ENCODE assay signal across 9 mouse cellular contexts in the genomic region with DNA sequence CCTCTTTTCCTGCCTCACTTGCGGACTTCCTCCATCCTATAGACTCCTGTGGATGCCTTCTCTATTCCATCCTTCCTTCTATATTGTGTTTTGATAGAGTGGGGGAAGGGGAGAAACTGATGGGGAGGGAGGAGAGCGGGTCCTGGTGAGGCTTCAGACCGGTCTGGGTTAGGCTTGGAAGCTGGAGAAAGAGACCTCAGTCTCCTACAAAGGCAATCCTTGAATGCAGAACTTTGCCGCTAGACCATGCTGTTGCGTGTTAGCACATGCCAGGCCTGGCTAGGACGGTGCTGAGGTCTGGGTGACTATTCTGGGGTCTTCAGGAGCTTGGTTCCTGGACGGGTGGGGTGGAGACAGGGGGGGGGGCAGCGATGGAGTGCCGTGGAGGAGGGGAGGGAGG. TPM values are rescaled to one million over a fixed set of nuclear protein-coding genes. Genes with fewer than 3 reads are reported as not detected.
DNase-seq lines count a peak whose midpoint lies in the region; ATAC-seq and TF ChIP-seq lines count a peak whose summit lies in the region.
"Had no signal": no experiment of that assay in that cellular context is flagged by ENCODE, and none has a peak within 500 bp of the region (broad histone marks: within the 10 kb centered on the region; RNA-seq: fewer than 3 reads in every experiment).

No protein-coding gene starts in this region.

- H3K4me3 ChIP-seq in left cerebral cortex, adult 2 months = peak overlapping the region; percentile 85
- H3K4me3 ChIP-seq in forebrain, embryonic 10.5 days = peak overlapping the region; percentile 60
- H3K4me3 ChIP-seq in intestine, embryonic 15.5 days (replicated peaks) = peak overlapping the region; percentile 53
- peak overlapping the region; percentile 90 for H3K4me3 ChIP-seq in olfactory bulb, adult 2 months (ENCODE audit: insufficient read depth, low read depth, low read length)
- H3K4me3 ChIP-seq in lung, postnatal 0 days (ENCODE audit: low read depth, low read length) = no peak overlapping the region
- H3K4me3 ChIP-seq: liver, embryonic 13.5 days had no signal

- no peak for TF ChIP-seq EP300 in lung, postnatal 0 days (IDR thresholded peaks at IDR 0.05)

- TF ChIP-seq POLR2A in olfactory bulb, adult 2 months (IDR thresholded peaks at IDR 0.05; ENCODE audit: insufficient read depth, low read depth, low read length) = no peak

- intact Hi-C loops in left cerebral cortex, adult 2 months (cut with DNase I) = loop anchor here (2.0 to 5.0 kb wide), 7 partner anchors 99 to 468 kb away; no protein-coding TSS in a partner anchor

- peaks cover 40% of the 10 kb centered on the region for H3K4me1 ChIP-seq in forebrain, embryonic 10.5 days
- H3K4me1 ChIP-seq in intestine, embryonic 15.5 days (replicated peaks) = peaks cover 8% of the 10 kb centered on the region
- peaks cover 19% of the 10 kb centered on the region for H3K4me1 ChIP-seq in olfactory bulb, adult 2 months (ENCODE audit: control insufficient read depth, insufficient read depth, low read length)
- no peaks in the 10 kb centered on the region for H3K4me1 ChIP-seq in lung, postnatal 0 days (ENCODE audit: insufficient read depth, low read depth, low read length)
- H3K4me1 ChIP-seq: liver, embryonic 13.5 days had no signal

- no peak overlapping the region for H3K9ac ChIP-seq in intestine, embryonic 15.5 days
- H3K9ac ChIP-seq in lung, postnatal 0 days (replicated peaks; ENCODE audit: low read depth) = no peak overlapping the region
- H3K9ac ChIP-seq: liver, embryonic 13.5 days had no signal

- DNase-seq in left cerebral cortex, adult 2 months (ENCODE audit: extremely low spot score in 1 of 2, low spot score in 2 of 2) = no peak
- no peak for DNase-seq in left cerebral cortex, adult 9 months (ENCODE audit: low spot score in 2 of 2)
- DNase-seq in forebrain, embryonic 10.5 days (ENCODE audit: extremely low spot score, low spot score) = no peak
- no peak for DNase-seq in lung, postnatal 0 days (ENCODE audit: low spot score)
- DNase-seq in thymus, postnatal 10 days (ENCODE audit: low spot score in 2 of 2) = no peak
- DNase-seq: cerebellum, adult 11 months; liver, embryonic 13.5 days had no signal

- 2% methylated on average over 9 of the region's 9 CpGs for WGBS in forebrain, embryonic 10.5 days
- WGBS in intestine, embryonic 15.5 days = 15% methylated on average over 9 of the region's 9 CpGs
- WGBS in olfactory bulb, adult 2 months = 6% methylated on average over 9 of the region's 9 CpGs
- WGBS in lung, postnatal 0 days = 11% methylated on average over 8 of the region's 9 CpGs

- ATAC-seq in intestine, embryonic 15.5 days = no peak
- ATAC-seq in lung, postnatal 0 days = no peak

- H3K4me2 ChIP-seq in intestine, embryonic 15.5 days (replicated peaks) = peak overlapping the region; percentile 94
- no peak overlapping the region for H3K4me2 ChIP-seq in lung, postnatal 0 days (replicated peaks; ENCODE audit: low read depth, low read length)

- no peak for TF ChIP-seq CTCF in left cerebral cortex, adult 2 months (IDR thresholded peaks at IDR 0.05)
- no peak for TF ChIP-seq CTCF in olfactory bulb, adult 2 months (IDR thresholded peaks at IDR 0.05; ENCODE audit: insufficient read depth, low read depth, low read length)
- TF ChIP-seq CTCF in lung, postnatal 0 days (IDR thresholded peaks at IDR 0.05) = no peak

- peak overlapping the region; percentile 80 for H3K27ac ChIP-seq in left cerebral cortex, adult 2 months
- H3K27ac ChIP-seq in forebrain, embryonic 10.5 days = peak overlapping the region; percentile 87
- H3K27ac ChIP-seq in intestine, embryonic 15.5 days = no peak overlapping the region
- peak overlapping the region; percentile 86 for H3K27ac ChIP-seq in olfactory bulb, adult 2 months (ENCODE audit: insufficient read depth, low read depth, low read length)
- no peak overlapping the region for H3K27ac ChIP-seq in lung, postnatal 0 days (ENCODE audit: low read length)
- H3K27ac ChIP-seq: liver, embryonic 13.5 days had no signal

- H3K27me3 ChIP-seq in forebrain, embryonic 10.5 days (ENCODE audit: poor library complexity, severe bottlenecking) = peaks cover 39% of the 10 kb centered on the region
- peaks cover 22% of the 10 kb centered on the region for H3K27me3 ChIP-seq in intestine, embryonic 15.5 days (replicated peaks)
- peaks cover 12% of the 10 kb centered on the region; the same call in 1 of the 2 replicates for H3K27me3 ChIP-seq in lung, postnatal 0 days (replicated peaks; ENCODE audit: insufficient read depth, low read length)

- H3K9me3 ChIP-seq in forebrain, embryonic 10.5 days = no peaks in the 10 kb centered on the region
- H3K9me3 ChIP-seq in intestine, embryonic 15.5 days = no peaks in the 10 kb centered on the region
- H3K9me3 ChIP-seq in lung, postnatal 0 days (ENCODE audit: low read length) = no peaks in the 10 kb centered on the region
- H3K9me3 ChIP-seq: liver, embryonic 13.5 days had no signal

- H3K36me3 ChIP-seq in forebrain, embryonic 10.5 days (replicated peaks) = no peaks in the 10 kb centered on the region
- H3K36me3 ChIP-seq in intestine, embryonic 15.5 days = no peaks in the 10 kb centered on the region
- H3K36me3 ChIP-seq in lung, postnatal 0 days (ENCODE audit: insufficient read depth, low read length) = no peaks in the 10 kb centered on the region
- H3K36me3 ChIP-seq: liver, embryonic 13.5 days had no signal

RNA-seq across cellular contexts. Expression of a gene that starts 0.7 kb away (rescaled TPM):
- total RNA-seq in left cerebral cortex, adult 2 months (2021) = 10 to 100 TPM; 36.9 to 38.9 TPM
- polyA plus RNA-seq in forebrain, embryonic 10.5 days (2016; fragmentation: Nextera tagmentation; extraction: Ambion mirVana) = 0.84 and 1.2 TPM in 2 replicates
- polyA plus RNA-seq in intestine, embryonic 15.5 days (2015; fragmentation: Nextera tagmentation; extraction: Ambion mirVana) = 0.61 and 0.99 TPM in 2 replicates
- polyA plus RNA-seq in olfactory bulb, adult 2 months (2012; ENCODE audit: insufficient read depth, insufficient read length, low replicate concordance, missing spikeins) = not detected in 2 replicates
- 0.04 TPM in 2 replicates for polyA plus RNA-seq in lung, postnatal 0 days (2015; fragmentation: Nextera tagmentation; extraction: Ambion mirVana)

Comparison
In these comparisons a context has a peak if more than half of its experiments do, and no peak if none do; other contexts are left out.
1. H3K27ac ChIP-seq: peak in left cerebral cortex, adult 2 months (single experiment), forebrain, embryonic 10.5 days (single experiment) and olfactory bulb, adult 2 months (single experiment); none in intestine, embryonic 15.5 days (single experiment) and lung, postnatal 0 days (single experiment).